Mouse (Mus musculus): Measurements from ENCODE around the gene Stk32c.

DNA sequence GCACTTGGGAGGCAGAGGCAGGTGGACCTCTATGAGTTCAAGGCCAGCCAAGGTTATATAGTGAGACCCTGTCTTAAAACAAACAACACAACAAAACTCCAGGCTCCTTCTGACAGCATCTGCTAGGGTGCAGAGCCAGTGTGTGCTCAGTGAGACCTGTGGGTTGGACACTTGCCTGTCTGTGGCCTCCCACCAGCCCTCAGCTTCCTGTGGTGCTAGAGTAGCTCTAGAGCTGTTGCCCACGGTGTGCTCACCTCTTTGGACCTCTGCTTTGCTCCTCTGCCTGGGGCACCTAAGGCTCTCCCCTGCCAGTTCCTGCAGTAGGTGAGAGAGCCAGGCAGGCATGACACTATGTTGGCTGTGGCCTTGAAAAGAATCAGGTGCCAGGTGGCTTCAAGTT lies 69.3 kb downstream of the Stk32c start:
- TF ChIP-seq EP300 (IDR thresholded peaks at IDR 0.05) (no peak), CTCF (IDR thresholded peaks at IDR 0.05) (no peak)

Data from lung, postnatal 0 days (tissue).